ENCODE assay signal across 25 mouse cellular contexts in genomic region chr4:108959696-108960095, GRCm38 (mm10). TPM values are rescaled to one million over a fixed set of nuclear protein-coding genes. Genes with fewer than 3 reads are reported as not detected.
DNase-seq lines count a peak whose midpoint lies in the region; ATAC-seq and TF ChIP-seq lines count a peak whose summit lies in the region.
"Had no signal": no experiment of that assay in that cellular context is flagged by ENCODE, and none has a peak within 500 bp of the region (broad histone marks: within the 10 kb centered on the region; RNA-seq: fewer than 3 reads in every experiment).

No protein-coding gene starts in this region.

- H3K79me2 ChIP-seq in heart, adult 2 months (replicated peaks; ENCODE audit: control insufficient read depth, insufficient read depth, low read length): no peaks in the 10 kb centered on the region

- peak overlapping the region; percentile 61 for H3K4me2 ChIP-seq in liver, embryonic 12.5 days
- H3K4me2 ChIP-seq in liver, postnatal 0 days (ENCODE audit: low read depth, low read length): peak overlapping the region; percentile 26; the same call in 1 of the 2 replicates
- H3K4me2 ChIP-seq: embryonic facial prominence, embryonic 13.5 days; forebrain, embryonic 13.5 days; heart, embryonic 12.5 days; hindbrain, embryonic 13.5 days; midbrain, embryonic 13.5 days; neural tube, embryonic 13.5 days had no signal

- H3K9ac ChIP-seq in liver, embryonic 12.5 days: no peak overlapping the region
- H3K9ac ChIP-seq in liver, postnatal 0 days (replicated peaks): no peak overlapping the region
- no peak overlapping the region for H3K9ac ChIP-seq in heart, adult 2 months (ENCODE audit: low read depth, low read length)
- H3K9ac ChIP-seq: embryonic facial prominence, embryonic 13.5 days; forebrain, embryonic 13.5 days; heart, embryonic 12.5 days; hindbrain, embryonic 13.5 days; midbrain, embryonic 13.5 days; neural tube, embryonic 13.5 days had no signal

- DNase-seq in 3T3-L1 (ENCODE audit: low read depth, low spot score): peak; percentile 64
- no peak for DNase-seq in liver, postnatal 0 days
- DNase-seq in limb, embryonic 10.5 days (ENCODE audit: low spot score): no peak
- DNase-seq in heart, adult 2 months: no peak
- DNase-seq: adrenal gland, postnatal 10 days; cerebellum, adult 11-12 months; cerebellum, adult 9-11 months; gastrocnemius, postnatal 14 days; heart, postnatal 4 days; kidney, adult 18-20 months; kidney, postnatal 4 days; lung, postnatal 36 days; right cerebral cortex, postnatal 4 days; thymus, postnatal 4 days had no signal

- TF ChIP-seq POLR2A in bone marrow, adult 2 months (IDR thresholded peaks at IDR 0.05; ENCODE audit: borderline replicate concordance, control insufficient read depth, low read depth, low read length): no peak
- no peak for TF ChIP-seq POLR2A in heart, adult 2 months (IDR thresholded peaks at IDR 0.05; ENCODE audit: insufficient read depth, low read depth, low read length)

- WGBS in bone marrow, adult 2 months: 81% methylated on average over 3 of the region's 3 CpGs
- 69% methylated on average over 3 of the region's 3 CpGs for WGBS in liver, embryonic 12.5 days (ENCODE audit: insufficient replicate concordance)
- 81% methylated on average over 3 of the region's 3 CpGs for WGBS in liver, postnatal 0 days (ENCODE audit: insufficient replicate concordance)
- WGBS in limb, embryonic 10.5 days: 86% methylated on average over 3 of the region's 3 CpGs
- 92% methylated on average over 3 of the region's 3 CpGs for WGBS in heart, adult 2 months

- peak overlapping the region; percentile 9; the same call in 1 of the 2 replicates for H3K27ac ChIP-seq in bone marrow, adult 2 months (ENCODE audit: control insufficient read depth, insufficient read depth, low read depth, low read length, poor library complexity)
- peak overlapping the region; percentile 87 for H3K27ac ChIP-seq in liver, embryonic 12.5 days
- peak overlapping the region; percentile 59 for H3K27ac ChIP-seq in liver, postnatal 0 days (ENCODE audit: low read depth)
- no peak overlapping the region for H3K27ac ChIP-seq in limb, embryonic 10.5 days
- H3K27ac ChIP-seq in heart, adult 2 months: no peak overlapping the region
- H3K27ac ChIP-seq: embryonic facial prominence, embryonic 13.5 days; forebrain, embryonic 13.5 days; hindbrain, embryonic 13.5 days; midbrain, embryonic 13.5 days; neural tube, embryonic 13.5 days; stomach, postnatal 0 days had no signal

- TF ChIP-seq EP300 in liver, postnatal 0 days (IDR thresholded peaks at IDR 0.05; ENCODE audit: low read depth): no peak
- TF ChIP-seq EP300 in heart, adult 2 months (IDR thresholded peaks at IDR 0.05; ENCODE audit: insufficient read depth, low read depth, low read length): no peak

- H3K27me3 ChIP-seq in liver, embryonic 12.5 days (replicated peaks): no peaks in the 10 kb centered on the region; the same call in 1 of the 2 replicates
- no peaks in the 10 kb centered on the region for H3K27me3 ChIP-seq in liver, postnatal 0 days (ENCODE audit: insufficient read depth, low read length)
- no peaks in the 10 kb centered on the region for H3K27me3 ChIP-seq in limb, embryonic 10.5 days (ENCODE audit: low read depth, poor library complexity, severe bottlenecking)
- H3K27me3 ChIP-seq in heart, adult 2 months (ENCODE audit: control insufficient read depth, insufficient read depth, low read length): no peaks in the 10 kb centered on the region
- H3K27me3 ChIP-seq: embryonic facial prominence, embryonic 13.5 days; forebrain, embryonic 13.5 days; heart, embryonic 12.5 days; hindbrain, embryonic 13.5 days; midbrain, embryonic 13.5 days; neural tube, embryonic 13.5 days; Patski had no signal

- intact Hi-C loops in heart, adult 2 months (cut with DNase I): no loop called here

- ATAC-seq in liver, embryonic 12.5 days: 0 out of 2 replicates have a peak, but pooled peaks have one; percentile 18
- no peak for ATAC-seq in liver, postnatal 0 days
- ATAC-seq: forebrain, embryonic 13.5 days; midbrain, embryonic 13.5 days; Patski had no signal

- no peak for TF ChIP-seq CTCF in bone marrow, adult 2 months (IDR thresholded peaks at IDR 0.05; ENCODE audit: control insufficient read depth, insufficient read depth, low read length)
- no peak for TF ChIP-seq CTCF in liver, postnatal 0 days (IDR thresholded peaks at IDR 0.05; ENCODE audit: low read depth)
- TF ChIP-seq CTCF in heart, adult 2 months (IDR thresholded peaks at IDR 0.05): no peak

- H3K36me3 ChIP-seq in liver, embryonic 12.5 days: no peaks in the 10 kb centered on the region
- no peaks in the 10 kb centered on the region for H3K36me3 ChIP-seq in liver, postnatal 0 days (replicated peaks; ENCODE audit: insufficient read depth, low read length)
- H3K36me3 ChIP-seq in limb, embryonic 10.5 days: no peaks in the 10 kb centered on the region
- no peaks in the 10 kb centered on the region for H3K36me3 ChIP-seq in heart, adult 2 months (ENCODE audit: control insufficient read depth, insufficient read depth, low read length)
- H3K36me3 ChIP-seq: embryonic facial prominence, embryonic 13.5 days; heart, embryonic 12.5 days; hindbrain, embryonic 13.5 days; midbrain, embryonic 13.5 days; neural tube, embryonic 13.5 days had no signal

- H3K4me1 ChIP-seq in bone marrow, adult 2 months (ENCODE audit: control insufficient read depth, insufficient read depth, low read length): no peaks in the 10 kb centered on the region; the same call in 1 of the 2 replicates
- H3K4me1 ChIP-seq in liver, embryonic 12.5 days: peaks cover 36% of the 10 kb centered on the region
- H3K4me1 ChIP-seq in liver, postnatal 0 days (ENCODE audit: insufficient read depth): peaks cover 8% of the 10 kb centered on the region; the same call in 1 of the 2 replicates
- no peaks in the 10 kb centered on the region for H3K4me1 ChIP-seq in limb, embryonic 10.5 days
- H3K4me1 ChIP-seq in heart, adult 2 months (ENCODE audit: control insufficient read depth, insufficient read depth, low read length): no peaks in the 10 kb centered on the region
- H3K4me1 ChIP-seq: embryonic facial prominence, embryonic 13.5 days; forebrain, embryonic 13.5 days; heart, embryonic 12.5 days; hindbrain, embryonic 13.5 days; megakaryocyte, embryonic 14.5 days; midbrain, embryonic 13.5 days; neural tube, embryonic 13.5 days had no signal

- H3K9me3 ChIP-seq in liver, embryonic 12.5 days (replicated peaks): no peaks in the 10 kb centered on the region
- H3K9me3 ChIP-seq in liver, postnatal 0 days (ENCODE audit: low read length): no peaks in the 10 kb centered on the region
- H3K9me3 ChIP-seq in limb, embryonic 10.5 days (replicated peaks): no peaks in the 10 kb centered on the region
- H3K9me3 ChIP-seq: embryonic facial prominence, embryonic 13.5 days; forebrain, embryonic 13.5 days; heart, embryonic 12.5 days; hindbrain, embryonic 13.5 days; megakaryocyte, embryonic 14.5 days; midbrain, embryonic 13.5 days; neural tube, embryonic 13.5 days had no signal

- no peak overlapping the region for H3K4me3 ChIP-seq in bone marrow, adult 2 months (replicated peaks; ENCODE audit: control insufficient read depth, low read depth, low read length)
- no peak overlapping the region for H3K4me3 ChIP-seq in liver, embryonic 12.5 days
- no peak overlapping the region for H3K4me3 ChIP-seq in liver, postnatal 0 days (ENCODE audit: low read depth, low read length)
- H3K4me3 ChIP-seq in limb, embryonic 10.5 days: no peak overlapping the region
- H3K4me3 ChIP-seq in heart, adult 2 months: no peak overlapping the region
- H3K4me3 ChIP-seq: embryonic facial prominence, embryonic 13.5 days; forebrain, embryonic 13.5 days; heart, embryonic 12.5 days; hindbrain, embryonic 13.5 days; megakaryocyte, embryonic 14.5 days; midbrain, embryonic 13.5 days; neural tube, embryonic 13.5 days had no signal

RNA-seq across cellular contexts. Expression of gene Nrd1, which starts 40.8 kb away (rescaled TPM):
- 61.2 and 113 TPM in 2 replicates for polyA plus RNA-seq in bone marrow, adult 2 months (2011; ENCODE audit: insufficient read depth, insufficient read length, low replicate concordance, missing spikeins)
- polyA plus RNA-seq in liver, embryonic 12.5 days (2016; fragmentation: Nextera tagmentation; extraction: Ambion mirVana): 55.3 and 56.0 TPM in 2 replicates
- 18.5 and 19.6 TPM in 2 replicates for polyA plus RNA-seq in liver, postnatal 0 days (2015; fragmentation: Nextera tagmentation; extraction: Ambion mirVana)
- 70.1 and 77.0 TPM in 2 replicates for polyA plus RNA-seq in limb, embryonic 10.5 days (2016; fragmentation: Nextera tagmentation; extraction: Ambion mirVana)
- total RNA-seq in heart, adult 2 months (2021): 100 to 1,000 TPM; 133 to 145 TPM
- polyA plus RNA-seq in heart, adult 2 months (2012; rRNA removed): 69.9 and 146 TPM in 2 replicates

Comparison
In these comparisons a context has a peak if more than half of its experiments do, and no peak if none do; other contexts are left out.
1. H3K27ac ChIP-seq: peak in bone marrow, adult 2 months (single experiment), liver, embryonic 12.5 days (single experiment) and liver, postnatal 0 days (single experiment); none in limb, embryonic 10.5 days (single experiment) and heart, adult 2 months (single experiment).